14 mouse cellular contexts compared by ENCODE assay signal in genomic region chr5:96306826-96307225, GRCm38 (mm10).
DNase-seq lines count a peak whose midpoint lies in the region; ATAC-seq and TF ChIP-seq lines count a peak whose summit lies in the region.
"Had no signal": no experiment of that assay in that cellular context is flagged by ENCODE, and none has a peak within 500 bp of the region (broad histone marks: within the 10 kb centered on the region; RNA-seq: fewer than 3 reads in every experiment).

No protein-coding gene starts in this region.

- no peak for TF ChIP-seq CTCF in forebrain, postnatal 0 days (IDR thresholded peaks at IDR 0.05; ENCODE audit: low read depth)

- H3K27ac ChIP-seq in heart, embryonic 10.5 days = no peak overlapping the region
- no peak overlapping the region for H3K27ac ChIP-seq in kidney, embryonic 16.5 days (ENCODE audit: low read length)
- no peak overlapping the region for H3K27ac ChIP-seq in midbrain, embryonic 14.5 days (replicated peaks; ENCODE audit: low read depth, low read length)
- H3K27ac ChIP-seq in midbrain, embryonic 10.5 days (replicated peaks) = no peak overlapping the region
- no peak overlapping the region for H3K27ac ChIP-seq in forebrain, postnatal 0 days (ENCODE audit: low read depth, low read length)
- H3K27ac ChIP-seq in hindbrain, embryonic 14.5 days = no peak overlapping the region
- H3K27ac ChIP-seq: embryonic facial prominence, embryonic 15.5 days; heart, embryonic 13.5 days; hindbrain, embryonic 12.5 days; limb, embryonic 12.5 days had no signal

- H3K36me3 ChIP-seq in heart, embryonic 10.5 days = no peaks in the 10 kb centered on the region
- no peaks in the 10 kb centered on the region for H3K36me3 ChIP-seq in kidney, embryonic 16.5 days (ENCODE audit: insufficient read depth, low read length)
- no peaks in the 10 kb centered on the region for H3K36me3 ChIP-seq in midbrain, embryonic 14.5 days (ENCODE audit: control insufficient read depth, insufficient read depth, low read length)
- H3K36me3 ChIP-seq in midbrain, embryonic 10.5 days = no peaks in the 10 kb centered on the region
- H3K36me3 ChIP-seq in forebrain, postnatal 0 days (ENCODE audit: insufficient read depth) = no peaks in the 10 kb centered on the region
- no peaks in the 10 kb centered on the region for H3K36me3 ChIP-seq in hindbrain, embryonic 14.5 days (replicated peaks; ENCODE audit: control insufficient read depth, insufficient read depth)
- H3K36me3 ChIP-seq: embryonic facial prominence, embryonic 15.5 days; heart, embryonic 13.5 days; hindbrain, embryonic 12.5 days; limb, embryonic 12.5 days had no signal

- 70% methylated on average over 5 of the region's 5 CpGs for WGBS in heart, embryonic 10.5 days
- WGBS in kidney, embryonic 16.5 days = 64% methylated on average over 5 of the region's 5 CpGs
- 76% methylated on average over 5 of the region's 5 CpGs for WGBS in midbrain, embryonic 14.5 days
- WGBS in midbrain, embryonic 10.5 days = 74% methylated on average over 5 of the region's 5 CpGs
- WGBS in forebrain, postnatal 0 days = 73% methylated on average over 5 of the region's 5 CpGs
- 70% methylated on average over 5 of the region's 5 CpGs for WGBS in hindbrain, embryonic 14.5 days

- DNase-seq in heart, embryonic 10.5 days (ENCODE audit: low spot score) = peak; percentile 59
- no peak for DNase-seq in heart, postnatal 25 days (ENCODE audit: low spot score)
- DNase-seq in kidney, postnatal 10 days = peak; percentile 41
- peak; percentile 22 for DNase-seq in midbrain, embryonic 14.5 days
- no peak for DNase-seq in midbrain, embryonic 10.5 days (ENCODE audit: low spot score)
- no peak for DNase-seq in forebrain, postnatal 0 days
- DNase-seq in hindbrain, embryonic 14.5 days (ENCODE audit: low spot score) = no peak
- DNase-seq: cerebellum, adult 18-20 months; lung, adult 18-20 months had no signal

- no peak for ATAC-seq in kidney, embryonic 16.5 days (ENCODE audit: low FRiP score, low TSS enrichment)
- ATAC-seq in midbrain, embryonic 14.5 days (ENCODE audit: low FRiP score, low TSS enrichment) = no peak
- ATAC-seq in forebrain, postnatal 0 days = no peak
- no peak for ATAC-seq in hindbrain, embryonic 14.5 days (ENCODE audit: low FRiP score)

- H3K4me3 ChIP-seq in heart, embryonic 10.5 days = no peak overlapping the region
- H3K4me3 ChIP-seq in kidney, embryonic 16.5 days (ENCODE audit: low read length) = no peak overlapping the region
- no peak overlapping the region for H3K4me3 ChIP-seq in midbrain, embryonic 14.5 days (replicated peaks; ENCODE audit: low read depth, low read length)
- H3K4me3 ChIP-seq in midbrain, embryonic 10.5 days = no peak overlapping the region
- no peak overlapping the region for H3K4me3 ChIP-seq in forebrain, postnatal 0 days (ENCODE audit: low read depth, low read length)
- no peak overlapping the region for H3K4me3 ChIP-seq in hindbrain, embryonic 14.5 days (replicated peaks; ENCODE audit: low read length)
- H3K4me3 ChIP-seq: embryonic facial prominence, embryonic 15.5 days; heart, embryonic 13.5 days; hindbrain, embryonic 12.5 days; limb, embryonic 12.5 days had no signal

- no peak overlapping the region for H3K9ac ChIP-seq in kidney, embryonic 16.5 days (replicated peaks; ENCODE audit: low read length)
- no peak overlapping the region for H3K9ac ChIP-seq in midbrain, embryonic 14.5 days (replicated peaks; ENCODE audit: low read length)
- no peak overlapping the region for H3K9ac ChIP-seq in forebrain, postnatal 0 days
- no peak overlapping the region for H3K9ac ChIP-seq in hindbrain, embryonic 14.5 days
- H3K9ac ChIP-seq: embryonic facial prominence, embryonic 15.5 days; heart, embryonic 13.5 days; hindbrain, embryonic 12.5 days; limb, embryonic 12.5 days had no signal

- no peaks in the 10 kb centered on the region for H3K9me3 ChIP-seq in heart, embryonic 10.5 days
- no peaks in the 10 kb centered on the region for H3K9me3 ChIP-seq in kidney, embryonic 16.5 days (ENCODE audit: low read length)
- no peaks in the 10 kb centered on the region for H3K9me3 ChIP-seq in midbrain, embryonic 14.5 days (ENCODE audit: control insufficient read depth, low read length)
- H3K9me3 ChIP-seq in midbrain, embryonic 10.5 days (replicated peaks) = no peaks in the 10 kb centered on the region
- no peaks in the 10 kb centered on the region for H3K9me3 ChIP-seq in forebrain, postnatal 0 days (ENCODE audit: low read length)
- no peaks in the 10 kb centered on the region for H3K9me3 ChIP-seq in hindbrain, embryonic 14.5 days (ENCODE audit: control insufficient read depth, low read length)
- H3K9me3 ChIP-seq: embryonic facial prominence, embryonic 15.5 days; heart, embryonic 13.5 days; hindbrain, embryonic 12.5 days; limb, embryonic 12.5 days had no signal

- no peaks in the 10 kb centered on the region for H3K27me3 ChIP-seq in heart, embryonic 10.5 days (ENCODE audit: insufficient read depth, poor library complexity, severe bottlenecking)
- no peaks in the 10 kb centered on the region for H3K27me3 ChIP-seq in kidney, embryonic 16.5 days (ENCODE audit: insufficient read depth, low read length)
- H3K27me3 ChIP-seq in midbrain, embryonic 14.5 days (ENCODE audit: control insufficient read depth, insufficient read depth, low read length) = no peaks in the 10 kb centered on the region
- H3K27me3 ChIP-seq in midbrain, embryonic 10.5 days (ENCODE audit: low read depth, poor library complexity, severe bottlenecking) = no peaks in the 10 kb centered on the region
- no peaks in the 10 kb centered on the region for H3K27me3 ChIP-seq in forebrain, postnatal 0 days (ENCODE audit: insufficient read depth, low read length)
- H3K27me3 ChIP-seq in hindbrain, embryonic 14.5 days (ENCODE audit: control insufficient read depth, insufficient read depth, low read length) = no peaks in the 10 kb centered on the region
- H3K27me3 ChIP-seq: embryonic facial prominence, embryonic 15.5 days; heart, embryonic 13.5 days; hindbrain, embryonic 12.5 days; limb, embryonic 12.5 days had no signal

- intact Hi-C loops in heart, postnatal 25 days (cut with DNase I) = no loop called here

- no peaks in the 10 kb centered on the region for H3K4me1 ChIP-seq in heart, embryonic 10.5 days
- H3K4me1 ChIP-seq in kidney, embryonic 16.5 days (ENCODE audit: insufficient read depth, low read length) = peaks cover 9% of the 10 kb centered on the region; the same call in 1 of the 2 replicates
- H3K4me1 ChIP-seq in midbrain, embryonic 14.5 days (ENCODE audit: control insufficient read depth, insufficient read depth, low read length) = 0 out of 2 replicates have a peak, but pooled peaks cover 6% of the 10 kb centered on the region
- peaks cover 11% of the 10 kb centered on the region for H3K4me1 ChIP-seq in midbrain, embryonic 10.5 days
- H3K4me1 ChIP-seq in forebrain, postnatal 0 days (ENCODE audit: insufficient read depth) = no peaks in the 10 kb centered on the region
- no peaks in the 10 kb centered on the region; the same call in 1 of the 2 replicates for H3K4me1 ChIP-seq in hindbrain, embryonic 14.5 days (replicated peaks; ENCODE audit: control insufficient read depth, insufficient read depth, low read length)
- H3K4me1 ChIP-seq: embryonic facial prominence, embryonic 15.5 days; heart, embryonic 13.5 days; hindbrain, embryonic 12.5 days had no signal

- H3K4me2 ChIP-seq in kidney, embryonic 16.5 days (replicated peaks; ENCODE audit: low read depth, low read length) = no peak overlapping the region
- H3K4me2 ChIP-seq in midbrain, embryonic 14.5 days (ENCODE audit: low read length) = no peak overlapping the region
- H3K4me2 ChIP-seq in forebrain, postnatal 0 days (ENCODE audit: low read depth) = no peak overlapping the region
- H3K4me2 ChIP-seq in hindbrain, embryonic 14.5 days (replicated peaks) = no peak overlapping the region
- H3K4me2 ChIP-seq: embryonic facial prominence, embryonic 15.5 days; heart, embryonic 13.5 days; hindbrain, embryonic 12.5 days; limb, embryonic 12.5 days had no signal

Comparison
In these comparisons a context has a peak if more than half of its experiments do, and no peak if none do; other contexts are left out.
1. DNase-seq: peak in heart, embryonic 10.5 days (single experiment), kidney, postnatal 10 days (single experiment) and midbrain, embryonic 14.5 days (single experiment); none in heart, postnatal 25 days (single experiment), midbrain, embryonic 10.5 days (single experiment), forebrain, postnatal 0 days (single experiment) and hindbrain, embryonic 14.5 days (single experiment).